Mouse (Mus musculus): ENCODE measurements around the gene Cilp2.

GRCm38 (mm10) chr8:69903063-69903542 lies 15.6 kb upstream of the Cilp2 start:
- no peak for TF ChIP-seq CTCF (IDR thresholded peaks at IDR 0.05; ENCODE audit: insufficient read depth, low read depth, low read length)
- TF ChIP-seq POLR2A (IDR thresholded peaks at IDR 0.05; ENCODE audit: insufficient read depth, low read depth, low read length): peak; percentile 71; the same call in 1 of the 2 replicates

Data from olfactory bulb, adult 2 months (tissue).